Mouse (Mus musculus): Measurements from ENCODE around the gene Tsks. TPM values are rescaled to one million over a fixed set of nuclear protein-coding genes. Genes with fewer than 3 reads are reported as not detected.
A peak's percentile ranks its signal among the peaks of the same experiment; 100 is the strongest.

Gene Tsks
- total RNA-seq, 2 experiments from 2014 or later = not detected

- DNase-seq (ENCODE audit: low spot score in 2 of 2) = no peak
These were observed 6.9 kb downstream of the Tsks start for GRCm38 (mm10) chr7:44949922-44950321.

- DNase-seq (ENCODE audit: low spot score in 2 of 2) = peak; percentile 62 to 73
These were observed 9.0 kb downstream of the Tsks start for GRCm38 (mm10) chr7:44951960-44952359.

- peak; percentile 86 for DNase-seq (ENCODE audit: low spot score in 2 of 2)
These were observed 9.8 kb downstream of the Tsks start for GRCm38 (mm10) chr7:44952611-44953306.

- DNase-seq (ENCODE audit: low spot score in 2 of 2) = no peak
These were observed 10.6 kb downstream of the Tsks start for GRCm38 (mm10) chr7:44953561-44953960.

GRCm38 (mm10) chr7:44954091-44954885, 11.3 kb downstream of the Tsks start:
- no peak for DNase-seq (ENCODE audit: low spot score in 2 of 2)

GRCm38 (mm10) chr7:44955628-44956027, 12.6 kb downstream of the Tsks start:
- no peak for DNase-seq (ENCODE audit: low spot score in 2 of 2)

GRCm38 (mm10) chr7:44956266-44956665, 13.3 kb downstream of the Tsks start:
- DNase-seq (ENCODE audit: low spot score in 2 of 2) = no peak

- DNase-seq (ENCODE audit: low spot score in 2 of 2) = no peak
These were observed 14.3 kb downstream of the Tsks start for GRCm38 (mm10) chr7:44957183-44957835.

GRCm38 (mm10) chr7:44958208-44958607, 15.2 kb downstream of the Tsks start:
- DNase-seq (ENCODE audit: low spot score in 2 of 2) = no peak

- DNase-seq (ENCODE audit: low spot score in 2 of 2) = no peak
These were observed 16.3 kb downstream of the Tsks start for GRCm38 (mm10) chr7:44959281-44959680.

GRCm38 (mm10) chr7:44959874-44960511, 17.0 kb downstream of the Tsks start:
- DNase-seq (ENCODE audit: low spot score in 2 of 2) = no peak

GRCm38 (mm10) chr7:44960512-44960910, 17.5 kb downstream of the Tsks start:
- DNase-seq (ENCODE audit: low spot score in 2 of 2) = no peak

GRCm38 (mm10) chr7:44962337-44962736, 19.3 kb downstream of the Tsks start:
- DNase-seq (ENCODE audit: low spot score in 2 of 2) = no peak

- no peak for DNase-seq (ENCODE audit: low spot score in 2 of 2)
These were observed 19.8 kb downstream of the Tsks start for GRCm38 (mm10) chr7:44962831-44963230.

GRCm38 (mm10) chr7:44964990-44965389, 22.0 kb downstream of the Tsks start:
- no peak for DNase-seq (ENCODE audit: low spot score in 2 of 2)

- no peak for DNase-seq (ENCODE audit: low spot score in 2 of 2)
These were observed 23.0 kb downstream of the Tsks start for GRCm38 (mm10) chr7:44965975-44966374.

GRCm38 (mm10) chr7:44966638-44967037, 23.6 kb downstream of the Tsks start:
- no peak for DNase-seq (ENCODE audit: low spot score in 2 of 2)

GRCm38 (mm10) chr7:44970231-44970691, 27.3 kb downstream of the Tsks start:
- DNase-seq (ENCODE audit: low spot score in 2 of 2) = peak; percentile 68 to 69

- no peak for DNase-seq (ENCODE audit: low spot score in 2 of 2)
These were observed 28.1 kb downstream of the Tsks start for GRCm38 (mm10) chr7:44971142-44971541.

GRCm38 (mm10) chr7:44973415-44974130, 30.6 kb downstream of the Tsks start:
- DNase-seq (ENCODE audit: low spot score in 2 of 2) = no peak

Measured in adrenal gland, adult 18-20 months (tissue).